Mouse (Mus musculus) bone marrow macrophage, adult 2 months (primary cell): ENCODE results near the gene Synj1.

ENCODE experiments used
- CTCF ChIP-seq: IDR thresholded peaks from 2 replicates; pipeline ENCODE4 v1.5.1; 2012; ENCODE audit warnings: low read depth, mild to moderate bottlenecking, low read length, moderate library complexity
- POLR2A ChIP-seq: IDR thresholded peaks from 2 replicates; pipeline ENCODE4 v1.6.1; 2012; ENCODE audit warnings: mild to moderate bottlenecking, low read depth, low read length, borderline replicate concordance

DNA sequence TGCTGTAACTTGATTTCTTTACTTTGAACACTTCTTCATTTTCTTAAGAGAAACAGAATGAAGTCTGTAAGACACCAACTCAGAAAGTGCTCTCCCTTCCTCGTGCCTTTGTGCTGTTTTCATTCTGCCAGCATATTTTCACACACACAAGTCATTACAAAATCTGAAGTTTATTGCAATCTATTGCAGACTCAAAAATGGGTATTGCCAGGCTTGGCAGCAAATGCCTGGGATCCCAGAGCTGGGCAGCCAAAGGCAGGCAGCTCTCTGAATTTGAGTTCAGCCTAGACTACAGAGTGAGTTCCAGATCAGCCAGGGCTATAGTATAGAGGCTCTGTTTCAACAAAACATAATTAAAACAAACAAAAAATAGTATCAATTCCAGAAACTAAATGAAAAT lies 31.5 kb upstream of the Synj1 start:
- no peak for TF ChIP-seq CTCF
- no peak for TF ChIP-seq POLR2A
